Mouse (Mus musculus): ENCODE data around the gene Pgpep1l.
A peak's percentile ranks its signal among the peaks of the same experiment; 100 is the strongest.
"Not testable (repeated sequence)": the region's sequence is repeated elsewhere in the genome, so short reads cannot be mapped to it uniquely, and the experiment has no call there.

Gene Pgpep1l

GRCm38 (mm10) chr7:68283776-68284175, 19.7 kb upstream of the Pgpep1l start:
- no peak for DNase-seq (ENCODE audit: extremely low read depth, insufficient read length, low spot score)

- not testable (repeated sequence) for DNase-seq (ENCODE audit: extremely low read depth, insufficient read length, low spot score)
Measured at GRCm38 (mm10) chr7:68283133-68283520, 19.1 kb upstream of the Pgpep1l start.

- DNase-seq (ENCODE audit: extremely low read depth, insufficient read length, low spot score), result no peak
Measured at GRCm38 (mm10) chr7:68282304-68283132, 18.5 kb upstream of the Pgpep1l start.

GRCm38 (mm10) chr7:68281341-68281740, 17.3 kb upstream of the Pgpep1l start:
- DNase-seq (ENCODE audit: extremely low read depth, insufficient read length, low spot score), result no peak

- no peak for DNase-seq (ENCODE audit: extremely low read depth, insufficient read length, low spot score)
Measured at GRCm38 (mm10) chr7:68280352-68280869, 16.4 kb upstream of the Pgpep1l start.

GRCm38 (mm10) chr7:68279481-68279880, 15.4 kb upstream of the Pgpep1l start:
- no peak for DNase-seq (ENCODE audit: extremely low read depth, insufficient read length, low spot score)

- no peak for DNase-seq (ENCODE audit: extremely low read depth, insufficient read length, low spot score)
Measured at GRCm38 (mm10) chr7:68278908-68279307, 14.9 kb upstream of the Pgpep1l start.

GRCm38 (mm10) chr7:68278385-68278784, 14.4 kb upstream of the Pgpep1l start:
- DNase-seq (ENCODE audit: extremely low read depth, insufficient read length, low spot score), result no peak

- DNase-seq (ENCODE audit: extremely low read depth, insufficient read length, low spot score), result no peak
Measured at GRCm38 (mm10) chr7:68277897-68278270, 13.9 kb upstream of the Pgpep1l start.

GRCm38 (mm10) chr7:68277054-68277896, 13.2 kb upstream of the Pgpep1l start:
- no peak for DNase-seq (ENCODE audit: extremely low read depth, insufficient read length, low spot score)

- DNase-seq (ENCODE audit: extremely low read depth, insufficient read length, low spot score), result no peak
Measured at GRCm38 (mm10) chr7:68275838-68276731, 12.1 kb upstream of the Pgpep1l start.

GRCm38 (mm10) chr7:68275445-68275837, 11.4 kb upstream of the Pgpep1l start:
- DNase-seq (ENCODE audit: extremely low read depth, insufficient read length, low spot score), result not testable (repeated sequence)

- no peak for DNase-seq (ENCODE audit: extremely low read depth, insufficient read length, low spot score)
Measured at GRCm38 (mm10) chr7:68274951-68275350, 10.9 kb upstream of the Pgpep1l start.

- DNase-seq (ENCODE audit: extremely low read depth, insufficient read length, low spot score), result no peak
Measured at GRCm38 (mm10) chr7:68274218-68274617, 10.2 kb upstream of the Pgpep1l start.

- no peak for DNase-seq (ENCODE audit: extremely low read depth, insufficient read length, low spot score)
Measured at GRCm38 (mm10) chr7:68273515-68273914, 9.5 kb upstream of the Pgpep1l start, which contains the start of gene Fam169b. Gene Fam169b, plus strand, starts transcription at chr7:68273839.

- no peak for DNase-seq (ENCODE audit: extremely low read depth, insufficient read length, low spot score)
Measured at GRCm38 (mm10) chr7:68272607-68273006, 8.6 kb upstream of the Pgpep1l start.

- DNase-seq (ENCODE audit: extremely low read depth, insufficient read length, low spot score), result no peak
Measured at GRCm38 (mm10) chr7:68271816-68272215, 7.8 kb upstream of the Pgpep1l start.

GRCm38 (mm10) chr7:68270551-68270950, 6.5 kb upstream of the Pgpep1l start:
- no peak for DNase-seq (ENCODE audit: extremely low read depth, insufficient read length, low spot score)

GRCm38 (mm10) chr7:68266691-68267090, 2.7 kb upstream of the Pgpep1l start:
- DNase-seq (ENCODE audit: extremely low read depth, insufficient read length, low spot score), result peak; percentile 53

GRCm38 (mm10) chr7:68265391-68265790, 1.4 kb upstream of the Pgpep1l start:
- DNase-seq (ENCODE audit: extremely low read depth, insufficient read length, low spot score), result no peak

Data from 3134 (cell line).